Mouse (Mus musculus) lung, embryonic 16.5 days (tissue): ENCODE measurements around the gene Flywch2. TPM values are rescaled to one million over a fixed set of nuclear protein-coding genes. Genes with fewer than 3 reads are reported as not detected.
A peak's percentile ranks its signal among the peaks of the same experiment; 100 is the strongest.

Experiments
- ATAC-seq: fragments of 200-750 bp; cut with Nextera tagmentation; 2 replicates; pipeline ENCODE4 v1.8.0; 2017; ENCODE audit warnings: low read depth, mild to moderate bottlenecking, moderate library complexity
- H3K27ac ChIP-seq: fragments of 300-500 bp; sonication (generic); 2 replicates; pipeline ENCODE4 v1.5.1; 2014; ENCODE audit warnings: mild to moderate bottlenecking, control low read depth, low read length
- H3K27me3 ChIP-seq: fragments of 300-500 bp; sonication (generic); 2 replicates; pipeline ENCODE4 v1.6.1; 2014; ENCODE audit warnings: low read depth, low read length, mixed read lengths; ENCODE audit not compliant: control insufficient read depth, insufficient read depth
- H3K36me3 ChIP-seq: fragments of 300-500 bp; sonication (generic); 2 replicates; pipeline ENCODE4 v1.6.1; 2014; ENCODE audit warnings: low read length; ENCODE audit not compliant: control insufficient read depth, insufficient read depth
- H3K4me1 ChIP-seq: fragments of 300-500 bp; sonication (generic); replicated peaks from 2 replicates; pipeline ENCODE4 v1.6.1; 2014; ENCODE audit warnings: low read length, mixed read lengths; ENCODE audit not compliant: control insufficient read depth, insufficient read depth
- H3K4me2 ChIP-seq: fragments of 300-500 bp; sonication (generic); 2 replicates; pipeline ENCODE4 v1.6.1; 2014; ENCODE audit warnings: low read depth, low read length, control low read depth
- H3K4me3 ChIP-seq: fragments of 300-500 bp; sonication (generic); 2 replicates; pipeline ENCODE4 v1.5.1; 2014; ENCODE audit warnings: mild to moderate bottlenecking, low read length, control low read depth
- H3K9ac ChIP-seq: fragments of 300-500 bp; sonication (generic); 2 replicates; pipeline ENCODE4 v1.6.1; 2014; ENCODE audit warnings: low read length, control low read depth
- H3K9me3 ChIP-seq: fragments of 300-500 bp; sonication (generic); 2 replicates; pipeline ENCODE4 v1.6.1; 2016; ENCODE audit warnings: low read length; ENCODE audit not compliant: control insufficient read depth
- WGBS: fragments of 180-500 bp; shearing (Covaris S2); extraction: QIAGEN DNeasy Blood & Tissue Kit; methylation state at CpG from one replicate; pipeline ENCODE4 v1.1.7; 2014; 5-methylcytosine and 5-hydroxymethylcytosine counted together
- polyA plus RNA-seq: library from polyadenylated mRNA; unstranded; fragments of >200 nt; fragmentation: Nextera tagmentation; extraction: Ambion mirVana; gene quantifications from 2 replicates; pipeline ENCODE4 v1.2.1, GENCODE M21; 2015

Gene Flywch2
- polyA plus RNA-seq, 1 experiment from 2014 or later, result 31.4 TPM

DNA sequence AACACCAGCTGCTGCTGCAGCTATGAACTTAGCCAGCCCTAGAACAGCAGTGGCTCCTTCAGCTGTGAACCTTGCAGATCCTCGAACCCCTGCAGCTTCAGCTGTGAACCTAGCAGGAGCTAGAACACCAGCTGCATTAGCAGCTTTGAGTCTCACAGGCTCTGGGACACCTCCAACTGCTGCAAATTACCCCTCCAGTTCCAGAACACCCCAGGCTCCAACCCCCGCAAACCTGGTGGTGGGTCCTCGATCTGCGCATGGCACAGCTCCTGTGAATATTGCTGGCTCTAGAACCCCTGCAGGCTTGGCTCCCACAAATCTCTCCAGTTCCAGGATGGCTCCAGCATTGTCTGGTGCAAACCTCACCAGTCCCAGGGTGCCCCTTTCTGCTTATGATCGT lies 34.9 kb upstream of the Flywch2 start:
- H3K9ac ChIP-seq, result no peak overlapping the region
- H3K9me3 ChIP-seq, result peaks cover 14% of the 10 kb centered on the region
- H3K27me3 ChIP-seq, result no peaks in the 10 kb centered on the region
- H3K27ac ChIP-seq, result no peak overlapping the region
- no peaks in the 10 kb centered on the region for H3K4me1 ChIP-seq
- 90% methylated on average over 5 of the region's 5 CpGs for WGBS
- no peak overlapping the region for H3K4me3 ChIP-seq
- H3K4me2 ChIP-seq, result no peak overlapping the region
- ATAC-seq, result no peak
- peaks cover 89% of the 10 kb centered on the region for H3K36me3 ChIP-seq

DNA sequence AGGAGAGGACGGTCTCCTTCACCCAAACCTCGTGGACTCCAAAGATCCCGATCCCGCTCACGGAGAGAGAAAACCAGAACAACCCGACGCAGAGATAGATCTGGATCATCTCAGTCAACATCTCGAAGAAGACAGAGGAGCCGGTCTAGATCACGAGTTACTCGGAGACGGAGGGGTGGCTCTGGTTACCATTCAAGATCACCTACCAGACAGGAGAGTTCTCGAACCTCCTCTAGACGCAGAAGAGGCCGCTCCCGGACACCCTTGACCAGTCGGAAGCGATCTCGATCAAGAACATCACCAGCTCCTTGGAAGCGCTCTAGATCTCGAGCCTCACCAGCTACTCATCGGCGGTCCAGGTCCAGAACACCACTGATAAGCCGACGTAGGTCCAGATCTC lies 33.4 kb upstream of the Flywch2 start:
- no peaks in the 10 kb centered on the region for H3K4me1 ChIP-seq
- H3K27ac ChIP-seq, result no peak overlapping the region
- peaks cover 14% of the 10 kb centered on the region for H3K9me3 ChIP-seq
- no peak overlapping the region for H3K4me2 ChIP-seq
- ATAC-seq, result no peak
- 97% methylated on average over 25 of the region's 25 CpGs for WGBS
- no peaks in the 10 kb centered on the region for H3K27me3 ChIP-seq
- H3K9ac ChIP-seq, result no peak overlapping the region
- peaks cover 92% of the 10 kb centered on the region for H3K36me3 ChIP-seq
- no peak overlapping the region for H3K4me3 ChIP-seq

DNA sequence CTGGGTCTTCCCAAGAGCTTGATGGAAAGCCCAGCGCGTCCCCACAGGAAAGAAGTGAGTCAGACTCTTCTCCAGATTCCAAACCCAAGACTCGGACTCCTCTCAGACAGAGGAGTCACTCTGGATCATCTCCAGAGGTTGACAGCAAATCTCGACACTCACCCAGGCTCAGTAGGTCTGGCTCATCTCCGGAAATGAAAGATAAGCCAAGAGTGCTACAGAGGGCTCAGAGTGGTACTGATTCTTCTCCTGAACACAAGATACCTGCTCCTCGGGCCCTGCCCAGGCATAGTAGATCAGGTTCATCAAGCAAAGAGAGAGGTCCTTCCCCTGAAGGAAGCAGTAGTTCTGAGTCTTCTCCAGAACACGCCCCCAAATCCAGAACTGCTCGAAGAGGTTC lies 32.7 kb upstream of the Flywch2 start:
- Histone ChIP-seq H3K4me1 (no peaks in the 10 kb centered on the region), H3K9ac (no peak overlapping the region), H3K36me3 (peaks cover 93% of the 10 kb centered on the region), H3K27ac (no peak overlapping the region), H3K9me3 (peaks cover 14% of the 10 kb centered on the region), H3K4me3 (no peak overlapping the region), H3K4me2 (no peak overlapping the region), H3K27me3 (no peaks in the 10 kb centered on the region)
- WGBS, result 97% methylated on average over 8 of the region's 8 CpGs
- no peak for ATAC-seq

- WGBS, result 96% methylated on average over 16 of the region's 16 CpGs
- no peak overlapping the region for H3K27ac ChIP-seq
- no peak overlapping the region for H3K4me3 ChIP-seq
- ATAC-seq, result no peak
- H3K9me3 ChIP-seq, result peaks cover 14% of the 10 kb centered on the region
- no peaks in the 10 kb centered on the region for H3K4me1 ChIP-seq
- H3K4me2 ChIP-seq, result no peak overlapping the region
- H3K27me3 ChIP-seq, result no peaks in the 10 kb centered on the region
- H3K36me3 ChIP-seq, result peaks cover 89% of the 10 kb centered on the region
- H3K9ac ChIP-seq, result no peak overlapping the region
Observed at GRCm38 (mm10) chr17:23815641-23816040, 29.8 kb upstream of the Flywch2 start.

DNA sequence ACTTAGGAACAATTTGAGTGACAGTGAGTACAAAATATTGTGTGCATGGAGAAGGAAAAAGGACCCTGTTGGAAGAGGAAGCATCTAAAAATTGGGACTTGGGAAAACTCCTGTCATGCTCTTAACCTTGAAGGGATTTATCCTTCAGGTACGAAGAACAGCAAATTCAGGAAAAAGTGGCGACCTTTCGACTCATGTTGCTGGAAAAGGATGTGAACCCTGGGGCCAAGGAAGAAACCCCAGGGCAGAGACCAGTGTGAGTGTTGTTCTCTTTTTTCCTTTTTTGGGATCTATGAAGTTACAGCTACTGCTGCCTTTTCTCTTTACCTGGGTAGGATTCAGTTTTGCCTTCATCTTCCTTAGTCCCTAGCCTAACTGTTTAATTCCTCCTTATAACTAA lies 22.0 kb upstream of the Flywch2 start:
- 87% methylated on average over 3 of the region's 3 CpGs for WGBS
- ATAC-seq, result no peak
- no peaks in the 10 kb centered on the region for H3K27me3 ChIP-seq
- H3K4me2 ChIP-seq, result no peak overlapping the region
- peaks cover 39% of the 10 kb centered on the region for H3K36me3 ChIP-seq
- H3K4me3 ChIP-seq, result no peak overlapping the region
- no peaks in the 10 kb centered on the region for H3K9me3 ChIP-seq
- H3K4me1 ChIP-seq, result peaks cover 23% of the 10 kb centered on the region
- H3K9ac ChIP-seq, result no peak overlapping the region
- H3K27ac ChIP-seq, result no peak overlapping the region

DNA sequence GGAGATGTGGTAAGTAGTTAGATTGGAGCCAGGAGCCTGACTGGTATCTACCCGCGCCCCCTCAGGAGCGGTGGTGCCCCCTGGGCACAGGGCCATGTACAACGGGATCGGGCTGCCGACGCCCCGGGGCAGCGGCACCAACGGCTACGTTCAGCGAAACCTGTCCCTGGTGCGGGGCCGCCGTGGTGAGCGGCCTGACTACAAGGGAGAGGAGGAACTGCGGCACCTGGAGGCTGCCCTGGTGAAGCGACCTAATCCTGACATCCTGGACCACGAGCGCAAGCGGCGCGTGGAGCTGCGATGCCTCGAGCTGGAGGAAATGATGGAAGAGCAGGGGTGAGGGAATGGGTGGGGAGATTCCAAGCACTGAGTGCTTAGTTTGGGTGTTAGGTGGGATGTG lies 21.0 kb upstream of the Flywch2 start:
- 61% methylated on average over 25 of the region's 25 CpGs for WGBS
- Histone ChIP-seq H3K4me2 (peak overlapping the region; percentile 38), H3K27me3 (no peaks in the 10 kb centered on the region), H3K9me3 (no peaks in the 10 kb centered on the region), H3K36me3 (peaks cover 31% of the 10 kb centered on the region), H3K27ac (no peak overlapping the region), H3K9ac (no peak overlapping the region), H3K4me3 (peak overlapping the region; percentile 24), H3K4me1 (peaks cover 23% of the 10 kb centered on the region)
- no peak for ATAC-seq

DNA sequence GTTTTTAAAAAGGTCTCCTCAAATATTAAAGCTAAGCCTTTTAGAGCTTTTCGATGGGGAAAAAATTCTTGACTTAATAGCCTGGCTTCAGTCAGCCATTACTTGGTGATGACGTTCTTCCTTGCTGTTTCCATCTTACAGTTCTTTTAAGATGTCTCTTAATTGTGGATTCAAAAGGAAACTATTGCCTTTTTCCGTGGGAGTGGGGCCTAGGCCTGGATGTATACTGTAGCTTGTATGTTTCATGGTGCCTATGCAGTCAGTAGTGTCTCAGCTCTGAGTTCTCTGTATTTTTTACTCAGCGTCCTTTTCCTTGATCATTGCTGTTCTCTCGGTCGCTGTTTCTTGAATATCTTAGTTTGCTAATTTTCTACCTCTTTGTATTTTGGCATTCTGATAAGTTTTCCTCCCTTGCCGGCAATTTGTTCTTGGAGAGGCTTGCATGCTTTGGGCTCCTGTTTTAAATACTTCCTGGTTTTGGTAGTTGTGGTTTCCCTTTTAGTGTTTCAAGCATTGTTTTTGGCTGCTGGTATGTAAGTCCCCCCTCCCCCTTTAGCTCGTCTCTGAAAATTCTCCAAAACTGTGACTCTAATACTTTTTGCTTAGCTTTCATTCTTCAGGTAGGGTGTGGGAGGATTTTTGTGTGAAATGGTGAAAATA lies 18.7 kb upstream of the Flywch2 start:
- Histone ChIP-seq H3K4me1 (peaks cover 23% of the 10 kb centered on the region), H3K9me3 (no peaks in the 10 kb centered on the region), H3K36me3 (peaks cover 17% of the 10 kb centered on the region), H3K9ac (peak overlapping the region; percentile 97), H3K27ac (peak overlapping the region; percentile 95), H3K4me3 (peak overlapping the region; percentile 94), H3K27me3 (no peaks in the 10 kb centered on the region), H3K4me2 (peak overlapping the region; percentile 88)
- under 1% methylated on average over 8 of the region's 8 CpGs for WGBS
- no peak for ATAC-seq

DNA sequence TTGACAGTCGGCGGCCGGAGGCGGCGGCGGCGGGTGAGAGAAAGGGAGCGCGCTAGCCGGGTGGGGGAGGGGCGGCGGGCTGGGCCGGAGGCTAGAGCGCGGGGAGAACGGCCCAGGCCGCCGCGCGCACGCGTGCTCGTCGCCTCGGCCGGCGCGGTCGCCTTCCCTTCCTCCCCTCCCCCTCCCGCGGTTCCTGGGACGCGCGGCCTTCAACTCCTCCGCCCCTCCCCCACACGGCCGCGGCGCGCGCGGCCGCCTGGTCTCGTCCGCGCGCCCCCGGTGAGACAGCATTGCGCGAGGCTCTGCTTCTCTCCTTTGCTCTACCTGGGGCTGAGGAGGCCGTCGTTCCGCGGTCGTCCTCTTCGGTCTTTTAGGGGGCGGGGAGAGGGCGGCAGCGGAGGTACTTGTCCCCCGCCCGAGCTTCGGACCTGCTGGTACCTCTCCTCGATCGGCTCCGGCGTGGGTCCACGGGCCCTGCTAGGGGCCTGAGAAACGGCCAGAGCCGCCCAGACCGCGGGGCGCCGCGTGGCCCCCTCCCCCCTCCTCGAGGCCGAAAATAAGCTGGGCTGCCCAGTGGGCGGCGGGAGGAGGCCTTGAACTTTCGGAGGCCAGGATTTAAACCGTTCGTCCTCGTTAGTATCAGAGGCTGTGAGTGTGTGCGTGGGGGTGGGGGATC lies 17.6 kb upstream of the Flywch2 start:
- ATAC-seq, result peak; percentile 71
- Histone ChIP-seq H3K36me3 (peaks cover 7% of the 10 kb centered on the region), H3K4me1 (peaks cover 23% of the 10 kb centered on the region), H3K27ac (peak overlapping the region; percentile 95), H3K9ac (peak overlapping the region; percentile 97), H3K27me3 (no peaks in the 10 kb centered on the region), H3K9me3 (no peaks in the 10 kb centered on the region), H3K4me2 (peak overlapping the region; percentile 88), H3K4me3 (peak overlapping the region; percentile 94)
- under 1% methylated on average over 53 of the region's 83 CpGs for WGBS

- Histone ChIP-seq H3K4me1 (peaks cover 23% of the 10 kb centered on the region), H3K27ac (peak overlapping the region; percentile 95), H3K4me3 (peak overlapping the region; percentile 94), H3K36me3 (peaks cover under 1% of the 10 kb centered on the region; the same call in 1 of the 2 replicates), H3K27me3 (no peaks in the 10 kb centered on the region), H3K4me2 (peak overlapping the region; percentile 61), H3K9me3 (no peaks in the 10 kb centered on the region), H3K9ac (peak overlapping the region; percentile 97)
- peak; percentile 99 for ATAC-seq
- under 1% methylated on average over 56 of the region's 60 CpGs for WGBS
Observed at GRCm38 (mm10) chr17:23802746-23803365, 17.0 kb upstream of the Flywch2 start.
